Mouse (Mus musculus) embryonic facial prominence, embryonic 14.5 days (tissue): Measurements from ENCODE around the gene Utp15. TPM values are rescaled to one million over a fixed set of nuclear protein-coding genes. Genes with fewer than 3 reads are reported as not detected.

Experiments used
- ATAC-seq: fragments of 200-750 bp; cut with Nextera tagmentation; 2 replicates; pipeline ENCODE4 v1.8.0; 2017; ENCODE audit warnings: low read depth, moderate number of reproducible peaks, moderate TSS enrichment
- DNase-seq: peaks from one replicate; pipeline ENCODE4 v3.0.0-alpha.2; 2015; ENCODE audit warnings: low spot score
- H3K27ac ChIP-seq: fragments of 300-500 bp; sonication (generic); replicated peaks from 2 replicates; pipeline ENCODE4 v1.5.1; 2014; ENCODE audit warnings: low read depth, mild to moderate bottlenecking, low read length, moderate library complexity
- H3K27me3 ChIP-seq: fragments of 300-500 bp; sonication (generic); replicated peaks from 2 replicates; pipeline ENCODE4 v1.6.1; 2014; ENCODE audit warnings: low read length; ENCODE audit not compliant: control insufficient read depth, insufficient read depth
- H3K36me3 ChIP-seq: fragments of 300-500 bp; sonication (generic); 2 replicates; pipeline ENCODE4 v1.6.1; 2014; ENCODE audit warnings: low read length, mixed read lengths; ENCODE audit not compliant: control insufficient read depth, insufficient read depth
- H3K4me1 ChIP-seq: fragments of 300-500 bp; sonication (generic); 2 replicates; pipeline ENCODE4 v1.6.1; 2014; ENCODE audit warnings: antibody characterized with exemption, low read length; ENCODE audit not compliant: control insufficient read depth, insufficient read depth
- H3K4me2 ChIP-seq: fragments of 300-500 bp; sonication (generic); 2 replicates; pipeline ENCODE4 v1.6.1; 2014; ENCODE audit warnings: low read depth, mild to moderate bottlenecking, low read length, moderate library complexity, mixed read lengths
- H3K4me3 ChIP-seq: fragments of 300-500 bp; sonication (generic); 2 replicates; pipeline ENCODE4 v1.5.1; 2014; ENCODE audit warnings: low read depth, mild to moderate bottlenecking, low read length
- H3K9ac ChIP-seq: fragments of 300-500 bp; sonication (generic); 2 replicates; pipeline ENCODE4 v1.6.1; 2014; ENCODE audit warnings: low read depth, mild to moderate bottlenecking, low read length, moderate library complexity, mixed read lengths
- H3K9me3 ChIP-seq: fragments of 300-500 bp; sonication (generic); 2 replicates; pipeline ENCODE4 v1.6.1; 2016; ENCODE audit warnings: low read length; ENCODE audit not compliant: control insufficient read depth
- WGBS: fragments of 180-500 bp; shearing (Covaris S2); extraction: QIAGEN DNeasy Blood & Tissue Kit; methylation state at CpG from one replicate; pipeline ENCODE4 v1.1.7; 2014; 5-methylcytosine and 5-hydroxymethylcytosine counted together
- polyA plus RNA-seq: library from polyadenylated mRNA; unstranded; fragments of >200 nt; fragmentation: Nextera tagmentation; extraction: Ambion mirVana; gene quantifications from 2 replicates; pipeline ENCODE4 v1.2.1, GENCODE M21; 2014

The Utp15 gene
- polyA plus RNA-seq, result 20.8 and 26.8 TPM in 2 replicates

- peak within 1 kb of the TSS; percentile 87 for H3K9ac ChIP-seq
- H3K9me3 ChIP-seq, result no peaks in the 10 kb centered on the region
These were observed at the start of gene Utp15, which contains the start of gene Ankra2 for GRCm38 (mm10) chr13:98262636-98263457. TSS of gene Utp15 (minus strand) at chr13:98263041. TSS of gene Ankra2 (plus strand) at chr13:98263074.

DNA sequence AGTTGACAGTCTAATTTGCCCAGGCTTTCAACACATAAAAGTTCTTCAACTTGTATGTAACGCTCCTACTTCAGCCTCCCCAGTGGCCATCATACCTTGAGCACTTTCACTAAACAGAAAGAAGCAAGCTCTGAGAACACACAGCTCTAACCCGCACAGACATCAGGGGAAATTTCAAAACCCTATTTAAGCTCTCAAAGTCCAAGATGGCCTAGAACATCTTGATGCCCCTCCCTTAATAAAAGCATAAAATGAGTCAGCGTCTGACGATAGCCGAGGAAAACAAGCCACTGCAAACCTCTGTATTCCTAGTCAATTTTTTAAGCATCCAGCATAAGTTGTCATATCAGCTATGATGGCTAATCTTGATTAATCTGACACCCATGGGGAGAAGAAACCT is 48.8 kb upstream of the Utp15 start:
- no peak overlapping the region for H3K4me2 ChIP-seq
- H3K4me3 ChIP-seq, result no peak overlapping the region
- no peak for ATAC-seq
- H3K4me1 ChIP-seq, result peaks cover 11% of the 10 kb centered on the region
- 91% methylated on average over 5 of the region's 5 CpGs for WGBS
- peaks cover 68% of the 10 kb centered on the region for H3K36me3 ChIP-seq
- H3K9ac ChIP-seq, result no peak overlapping the region
- no peak overlapping the region for H3K27ac ChIP-seq
- no peaks in the 10 kb centered on the region for H3K9me3 ChIP-seq
- no peaks in the 10 kb centered on the region for H3K27me3 ChIP-seq
- DNase-seq, result no peak

More at GRCm38 (mm10) chr13:98262636-98263457, at the start of gene Utp15, which contains the start of gene Ankra2:
- DNase-seq (peak; percentile 98), ATAC-seq (peak; percentile 99)
- under 1% methylated on average over 33 of the region's 71 CpGs for WGBS
- Histone ChIP-seq H3K27me3 (no peaks in the 10 kb centered on the region), H3K4me3 (peak within 1 kb of the TSS; percentile 95), H3K27ac (peak within 1 kb of the TSS; percentile 78), H3K36me3 (peaks cover 36% of the 10 kb centered on the region), H3K4me2 (peak within 1 kb of the TSS; percentile 92), H3K4me1 (peaks cover 14% of the 10 kb centered on the region)

- H3K27me3 ChIP-seq, result no peaks in the 10 kb centered on the region
- no peak overlapping the region for H3K4me3 ChIP-seq
- H3K4me2 ChIP-seq, result no peak overlapping the region
- DNase-seq, result no peak
- no peaks in the 10 kb centered on the region for H3K4me1 ChIP-seq
- no peak for ATAC-seq
- peaks cover 55% of the 10 kb centered on the region for H3K36me3 ChIP-seq
- H3K27ac ChIP-seq, result no peak overlapping the region
- H3K9me3 ChIP-seq, result no peaks in the 10 kb centered on the region
- WGBS, result 71% methylated on average over 4 of the region's 4 CpGs
- H3K9ac ChIP-seq, result no peak overlapping the region
These were observed 45.9 kb upstream of the Utp15 start for GRCm38 (mm10) chr13:98308724-98309123.

- 74% methylated on average over 5 of the region's 5 CpGs for WGBS
- H3K9me3 ChIP-seq, result no peaks in the 10 kb centered on the region
- no peaks in the 10 kb centered on the region for H3K4me1 ChIP-seq
- H3K4me2 ChIP-seq, result no peak overlapping the region
- peaks cover 48% of the 10 kb centered on the region for H3K36me3 ChIP-seq
- ATAC-seq (no peak), DNase-seq (no peak)
- no peak overlapping the region for H3K4me3 ChIP-seq
- H3K27ac ChIP-seq, result no peak overlapping the region
- no peak overlapping the region for H3K9ac ChIP-seq
- no peaks in the 10 kb centered on the region for H3K27me3 ChIP-seq
These were observed 45.2 kb upstream of the Utp15 start for GRCm38 (mm10) chr13:98308004-98308403.

DNA sequence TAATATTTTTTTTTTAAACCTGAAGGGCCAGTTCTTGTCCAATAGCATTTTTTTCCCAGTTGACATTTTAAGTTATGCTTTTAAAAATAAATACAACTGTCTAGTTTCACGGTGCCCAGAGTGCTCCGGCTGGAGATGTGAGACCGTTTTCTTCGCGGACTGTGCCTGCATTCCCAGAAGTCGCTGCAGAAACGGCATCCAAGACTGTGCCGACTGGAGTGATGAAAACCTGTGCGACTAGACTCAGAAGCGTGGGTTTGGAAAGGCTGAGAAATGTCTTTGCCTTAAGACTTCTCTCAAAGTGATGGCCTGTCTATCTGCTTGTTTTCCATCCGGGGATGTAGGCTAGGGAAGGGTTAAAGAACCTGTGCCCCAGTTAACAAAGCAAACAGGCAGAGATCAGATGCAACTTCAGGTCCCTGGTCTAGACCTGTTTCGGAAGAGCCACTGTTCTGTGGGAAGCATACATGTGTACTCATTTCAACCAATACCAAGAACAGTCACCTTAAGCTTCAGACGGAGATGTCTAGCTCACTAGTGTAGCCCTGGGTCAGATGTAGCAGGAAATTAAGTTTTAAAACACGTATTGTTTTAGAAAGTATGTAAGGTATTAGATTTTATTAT is 44.1 kb upstream of the Utp15 start:
- Histone ChIP-seq H3K36me3 (peaks cover 38% of the 10 kb centered on the region), H3K9ac (no peak overlapping the region), H3K4me3 (no peak overlapping the region), H3K4me1 (no peaks in the 10 kb centered on the region), H3K9me3 (no peaks in the 10 kb centered on the region), H3K27ac (0 out of 2 replicates have a peak overlapping the region, but pooled peaks have one; percentile 22), H3K27me3 (no peaks in the 10 kb centered on the region), H3K4me2 (0 out of 2 replicates have a peak overlapping the region, but pooled peaks have one; percentile 2)
- ATAC-seq, result 0 out of 2 replicates have a peak, but pooled peaks have one; percentile 19
- peak; percentile 16 for DNase-seq
- 35% methylated on average over 14 of the region's 14 CpGs for WGBS

DNA sequence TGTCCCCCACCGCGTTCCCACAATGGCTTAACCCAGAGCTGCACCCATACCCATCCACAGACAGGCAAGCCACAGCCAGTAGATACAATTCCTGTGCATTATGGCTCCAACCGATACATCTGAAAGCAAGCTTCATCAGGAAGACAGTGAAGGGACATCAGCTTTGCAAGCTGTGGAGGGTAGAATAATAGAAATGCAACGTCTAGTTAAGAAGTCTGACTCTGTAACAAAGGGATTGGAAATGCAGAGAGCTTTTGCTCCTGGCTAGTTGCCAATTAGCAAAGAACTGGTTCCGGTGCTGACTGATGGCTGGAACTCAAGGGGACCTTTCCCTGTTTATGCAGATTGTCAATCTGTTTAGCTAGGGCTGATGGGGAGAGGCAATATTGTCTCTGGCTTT is 43.6 kb upstream of the Utp15 start:
- Histone ChIP-seq H3K27ac (no peak overlapping the region), H3K27me3 (no peaks in the 10 kb centered on the region), H3K4me2 (no peak overlapping the region), H3K9ac (no peak overlapping the region), H3K36me3 (peaks cover 32% of the 10 kb centered on the region), H3K4me3 (no peak overlapping the region), H3K4me1 (no peaks in the 10 kb centered on the region), H3K9me3 (no peaks in the 10 kb centered on the region)
- DNase-seq (peak; percentile 55), ATAC-seq (peak; percentile 34; the same call in 1 of the 2 replicates)
- 35% methylated on average over 5 of the region's 5 CpGs for WGBS

GRCm38 (mm10) chr13:98305257-98305656 is 42.4 kb upstream of the Utp15 start:
- no peaks in the 10 kb centered on the region for H3K4me1 ChIP-seq
- no peak overlapping the region for H3K4me3 ChIP-seq
- H3K9ac ChIP-seq, result no peak overlapping the region
- ATAC-seq (no peak), DNase-seq (no peak)
- H3K27me3 ChIP-seq, result no peaks in the 10 kb centered on the region
- H3K36me3 ChIP-seq, result peaks cover 20% of the 10 kb centered on the region
- no peaks in the 10 kb centered on the region for H3K9me3 ChIP-seq
- H3K4me2 ChIP-seq, result no peak overlapping the region
- 90% methylated on average over 9 of the region's 9 CpGs for whole genome bisulfite sequencing
- H3K27ac ChIP-seq, result no peak overlapping the region

GRCm38 (mm10) chr13:98298833-98299758 is 36.3 kb upstream of the Utp15 start:
- ATAC-seq, result peak; percentile 82

More at GRCm38 (mm10) chr13:98298833-98299758, 36.3 kb upstream of the Utp15 start:
- Histone ChIP-seq H3K4me2 (peak overlapping the region; percentile 40), H3K9me3 (no peaks in the 10 kb centered on the region), H3K4me1 (no peaks in the 10 kb centered on the region), H3K27me3 (no peaks in the 10 kb centered on the region), H3K4me3 (no peak overlapping the region), H3K27ac (no peak overlapping the region), H3K36me3 (no peaks in the 10 kb centered on the region), H3K9ac (peak overlapping the region; percentile 51; the same call in 1 of the 2 replicates)
- 51% methylated on average over 21 of the region's 21 CpGs for WGBS
- peak; percentile 90 for DNase-seq
